Mouse (Mus musculus): Measurements from ENCODE around the gene Pdilt.

- TF ChIP-seq CTCF (IDR thresholded peaks at IDR 0.05; ENCODE audit: low read depth, low read length) (no peak), POLR2AphosphoS5 (IDR thresholded peaks at IDR 0.05; ENCODE audit: insufficient replicate concordance, low read depth, low read length) (no peak)
Measured at GRCm38 (mm10) chr7:119511143-119511542, 12.1 kb downstream of the Pdilt start.
